Mouse (Mus musculus) kidney, postnatal 10 days (tissue): Measurements from ENCODE around the gene Myt1l.

Source experiments
- DNase-seq: peaks from one replicate; pipeline ENCODE4 v3.0.0; 2021; ENCODE audit warnings: mixed read lengths

Gene Myt1l

GRCm38 (mm10) chr12:29671984-29672383, 143.8 kb downstream of the Myt1l start:
- DNase-seq: no peak

- DNase-seq: peak; percentile 67
Measured at GRCm38 (mm10) chr12:29675594-29676362, 147.6 kb downstream of the Myt1l start.

GRCm38 (mm10) chr12:29682384-29682783, 154.2 kb downstream of the Myt1l start:
- no peak for DNase-seq

- DNase-seq: no peak
Measured at GRCm38 (mm10) chr12:29682946-29683345, 154.8 kb downstream of the Myt1l start.

GRCm38 (mm10) chr12:29686241-29686640, 158.1 kb downstream of the Myt1l start:
- no peak for DNase-seq

- DNase-seq: no peak
Measured at GRCm38 (mm10) chr12:29691566-29691965, 163.4 kb downstream of the Myt1l start.

- no peak for DNase-seq
Measured at GRCm38 (mm10) chr12:29695194-29695593, 167.0 kb downstream of the Myt1l start.

GRCm38 (mm10) chr12:29697526-29698500, 169.6 kb downstream of the Myt1l start:
- no peak for DNase-seq

GRCm38 (mm10) chr12:29698541-29698940, 170.4 kb downstream of the Myt1l start:
- DNase-seq: no peak

- DNase-seq: no peak
Measured at GRCm38 (mm10) chr12:29698976-29699375, 170.8 kb downstream of the Myt1l start.

GRCm38 (mm10) chr12:29699386-29699785, 171.2 kb downstream of the Myt1l start:
- no peak for DNase-seq

GRCm38 (mm10) chr12:29700026-29700425, 171.8 kb downstream of the Myt1l start:
- DNase-seq: no peak

- no peak for DNase-seq
Measured at GRCm38 (mm10) chr12:29701076-29701475, 172.9 kb downstream of the Myt1l start.

GRCm38 (mm10) chr12:29701731-29702316, 173.6 kb downstream of the Myt1l start:
- peak; percentile 30 for DNase-seq

GRCm38 (mm10) chr12:29702626-29703025, 174.4 kb downstream of the Myt1l start:
- peak; percentile 76 for DNase-seq

GRCm38 (mm10) chr12:29703541-29703940, 175.4 kb downstream of the Myt1l start:
- no peak for DNase-seq

GRCm38 (mm10) chr12:29707094-29707493, 178.9 kb downstream of the Myt1l start:
- DNase-seq: no peak

GRCm38 (mm10) chr12:29708166-29708565, 180.0 kb downstream of the Myt1l start:
- no peak for DNase-seq

- DNase-seq: no peak
Measured at GRCm38 (mm10) chr12:29712795-29713721, 184.9 kb downstream of the Myt1l start.

- no peak for DNase-seq
Measured at GRCm38 (mm10) chr12:29723722-29724338, 195.6 kb downstream of the Myt1l start.

- no peak for DNase-seq
Measured at GRCm38 (mm10) chr12:29728294-29728693, 200.1 kb downstream of the Myt1l start.
